Mouse (Mus musculus): ENCODE results near the gene Klhdc3.

DNA sequence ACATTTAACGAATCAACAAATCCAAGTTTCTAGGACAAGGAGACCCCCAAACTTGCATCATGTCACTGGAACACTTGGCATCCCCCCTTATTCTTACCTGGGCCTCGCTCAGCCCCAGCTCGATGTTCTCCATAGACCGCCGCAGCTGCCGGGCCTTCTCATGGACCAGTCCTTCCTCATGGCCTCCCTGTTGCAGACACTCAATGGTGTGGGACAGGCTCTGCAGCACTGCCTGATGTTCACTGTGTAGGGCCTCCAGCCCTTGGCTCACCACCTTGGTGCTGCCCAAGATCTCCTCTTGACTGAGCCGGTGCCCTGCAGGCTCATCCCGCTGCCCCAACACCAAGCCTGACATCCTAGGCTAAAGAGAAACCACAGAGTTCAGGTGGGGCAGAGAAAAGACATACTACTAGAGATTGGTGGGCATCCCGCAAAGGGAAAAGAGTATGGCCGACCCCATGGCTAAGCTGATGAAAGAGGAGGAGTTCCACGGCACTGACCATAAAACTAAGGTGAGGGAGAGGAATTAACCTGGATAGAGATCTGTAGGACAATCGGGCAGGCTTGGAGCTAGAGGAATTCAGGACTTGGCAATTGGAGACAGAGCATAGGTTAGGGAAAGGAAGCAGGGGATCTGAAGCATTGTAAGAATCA lies 36.4 kb downstream of the Klhdc3 start:
- no peak for TF ChIP-seq CTCF (IDR thresholded peaks at IDR 0.05; ENCODE audit: low read depth)
- no peak for TF ChIP-seq EP300 (IDR thresholded peaks at IDR 0.05; ENCODE audit: low read depth)

All from heart, postnatal 0 days (tissue).